Mouse (Mus musculus) forebrain, embryonic 14.5 days (tissue): ENCODE results near the gene Rad51b. TPM values are rescaled to one million over a fixed set of nuclear protein-coding genes. Genes with fewer than 3 reads are reported as not detected.

ENCODE experiments used
- ATAC-seq: fragments of 200-750 bp; cut with Nextera tagmentation; 2 replicates; pipeline ENCODE4 v1.8.0; 2017; ENCODE audit warnings: mild to moderate bottlenecking, moderate library complexity
- DNase-seq: peaks from one replicate; pipeline ENCODE4 v3.0.0-alpha.2; 2015; ENCODE audit warnings: low spot score
- H3K27ac ChIP-seq: fragments of 300-500 bp; sonication (generic); 2 replicates; pipeline ENCODE4 v1.5.1; 2014; ENCODE audit warnings: low read depth, mild to moderate bottlenecking, control low read depth, low read length, moderate library complexity
- H3K27me3 ChIP-seq: fragments of 300-500 bp; sonication (generic); replicated peaks from 2 replicates; pipeline ENCODE4 v1.6.1; 2014; ENCODE audit warnings: low read length, control low read depth, mixed read lengths; ENCODE audit not compliant: control insufficient read depth, insufficient read depth
- H3K36me3 ChIP-seq: fragments of 300-500 bp; sonication (generic); 2 replicates; pipeline ENCODE4 v1.6.1; 2014; ENCODE audit warnings: low read length, control low read depth; ENCODE audit not compliant: control insufficient read depth, insufficient read depth
- H3K4me1 ChIP-seq: fragments of 300-500 bp; sonication (generic); 2 replicates; pipeline ENCODE4 v1.6.1; 2014; ENCODE audit warnings: antibody characterized with exemption, low read length, control low read depth; ENCODE audit not compliant: control insufficient read depth, insufficient read depth
- H3K4me2 ChIP-seq: fragments of 300-500 bp; sonication (generic); 2 replicates; pipeline ENCODE4 v1.6.1; 2014; ENCODE audit warnings: mild to moderate bottlenecking, control low read depth, low read length
- H3K4me3 ChIP-seq: fragments of 300-500 bp; sonication (generic); 2 replicates; pipeline ENCODE4 v1.5.1; 2014; ENCODE audit warnings: low read depth, low read length, control low read depth
- H3K9ac ChIP-seq: fragments of 300-500 bp; sonication (generic); 2 replicates; pipeline ENCODE4 v1.6.1; 2014; ENCODE audit warnings: mild to moderate bottlenecking, low read length, control low read depth, moderate library complexity
- H3K9me3 ChIP-seq: fragments of 300-500 bp; sonication (generic); replicated peaks from 2 replicates; pipeline ENCODE4 v1.6.1; 2016; ENCODE audit warnings: low read length, control low read depth, mixed read lengths; ENCODE audit not compliant: control insufficient read depth
- WGBS: fragments of 180-500 bp; shearing (Covaris S2); extraction: QIAGEN DNeasy Blood & Tissue Kit; methylation state at CpG from one replicate; pipeline ENCODE4 v1.1.7; 2014; 5-methylcytosine and 5-hydroxymethylcytosine counted together
- polyA plus RNA-seq: library from polyadenylated mRNA; unstranded; fragments of >200 nt; fragmentation: Nextera tagmentation; extraction: Ambion mirVana; gene quantifications from 2 replicates; pipeline ENCODE4 v1.2.1, GENCODE M21; 2014

Rad51b gene
- polyA plus RNA-seq, 1 experiment from 2014 or later: 3.5 TPM

GRCm38 (mm10) chr12:79756352-79756751 is 459.3 kb downstream of the Rad51b start:
- H3K27me3 ChIP-seq: no peaks in the 10 kb centered on the region
- ATAC-seq (no peak), DNase-seq (no peak)
- peaks cover 12% of the 10 kb centered on the region for H3K4me1 ChIP-seq
- WGBS: 85% methylated on average over 5 of the region's 5 CpGs
- H3K9me3 ChIP-seq: no peaks in the 10 kb centered on the region
- no peak overlapping the region for H3K27ac ChIP-seq
- no peak overlapping the region for H3K4me3 ChIP-seq
- H3K4me2 ChIP-seq: no peak overlapping the region
- no peak overlapping the region for H3K9ac ChIP-seq
- no peaks in the 10 kb centered on the region for H3K36me3 ChIP-seq

DNA sequence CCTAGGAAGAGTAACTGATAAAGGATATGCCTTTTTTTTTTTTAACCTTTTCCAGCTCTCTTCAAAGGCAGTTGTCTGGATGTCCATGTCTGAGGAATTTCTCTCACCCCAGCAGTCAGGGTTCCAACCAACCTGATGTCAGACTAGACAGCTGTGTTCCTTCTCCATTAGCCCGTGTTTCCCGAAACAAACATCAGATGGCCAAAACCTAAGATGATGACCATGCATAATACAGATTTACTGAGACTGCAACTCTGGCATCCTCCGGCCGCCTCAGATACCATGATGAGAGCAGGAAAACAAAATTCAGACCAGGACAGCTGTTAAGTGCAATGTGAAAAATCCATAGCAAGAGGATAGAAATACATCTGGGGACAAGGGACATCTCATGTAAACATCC is 460.7 kb downstream of the Rad51b start:
- H3K27ac ChIP-seq: no peak overlapping the region
- no peaks in the 10 kb centered on the region for H3K27me3 ChIP-seq
- no peak overlapping the region for H3K9ac ChIP-seq
- WGBS: 94% methylated on average over 4 of the region's 4 CpGs
- H3K9me3 ChIP-seq: no peaks in the 10 kb centered on the region
- H3K4me3 ChIP-seq: no peak overlapping the region
- no peak overlapping the region for H3K4me2 ChIP-seq
- ATAC-seq (no peak), DNase-seq (no peak)
- no peaks in the 10 kb centered on the region for H3K36me3 ChIP-seq
- H3K4me1 ChIP-seq: no peaks in the 10 kb centered on the region

- no peaks in the 10 kb centered on the region for H3K36me3 ChIP-seq
- ATAC-seq: no peak
- no peak overlapping the region for H3K27ac ChIP-seq
- H3K9me3 ChIP-seq: no peaks in the 10 kb centered on the region
- no peaks in the 10 kb centered on the region for H3K27me3 ChIP-seq
- whole genome bisulfite sequencing: 74% methylated on average over 8 of the region's 8 CpGs
- H3K4me3 ChIP-seq: no peak overlapping the region
- no peak for DNase-seq
- no peak overlapping the region for H3K9ac ChIP-seq
- no peaks in the 10 kb centered on the region for H3K4me1 ChIP-seq
- H3K4me2 ChIP-seq: no peak overlapping the region
Observed at GRCm38 (mm10) chr12:79759180-79759902, 462.3 kb downstream of the Rad51b start.

DNA sequence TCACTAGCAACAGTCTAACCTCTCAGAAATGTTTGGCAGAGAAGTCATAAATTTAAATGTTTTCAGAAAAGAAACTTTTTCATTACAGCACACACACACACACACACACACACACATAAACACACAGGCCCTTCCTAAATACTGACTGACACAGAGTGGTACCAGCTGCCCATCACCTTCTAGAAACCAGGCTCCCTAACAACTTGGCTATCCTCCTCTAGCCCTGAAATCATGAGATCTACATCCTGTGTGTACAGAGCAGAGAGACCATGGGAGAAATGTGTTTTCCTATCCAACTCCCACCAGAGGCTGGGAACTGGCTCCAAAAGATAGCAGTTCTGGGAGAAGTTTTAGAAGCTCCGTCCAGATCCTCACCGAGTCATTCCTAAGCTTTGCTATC is 464.1 kb downstream of the Rad51b start:
- H3K4me3 ChIP-seq: no peak overlapping the region
- no peak overlapping the region for H3K27ac ChIP-seq
- DNase-seq: no peak
- H3K27me3 ChIP-seq: no peaks in the 10 kb centered on the region
- H3K4me1 ChIP-seq: no peaks in the 10 kb centered on the region
- 85% methylated on average over 2 of the region's 2 CpGs for WGBS
- no peak overlapping the region for H3K9ac ChIP-seq
- H3K36me3 ChIP-seq: no peaks in the 10 kb centered on the region
- H3K4me2 ChIP-seq: no peak overlapping the region
- ATAC-seq: no peak
- no peaks in the 10 kb centered on the region for H3K9me3 ChIP-seq

- ATAC-seq: no peak
- WGBS: 78% methylated on average over 2 of the region's 2 CpGs
Observed at GRCm38 (mm10) chr12:79762087-79762486, 465.0 kb downstream of the Rad51b start.

DNA sequence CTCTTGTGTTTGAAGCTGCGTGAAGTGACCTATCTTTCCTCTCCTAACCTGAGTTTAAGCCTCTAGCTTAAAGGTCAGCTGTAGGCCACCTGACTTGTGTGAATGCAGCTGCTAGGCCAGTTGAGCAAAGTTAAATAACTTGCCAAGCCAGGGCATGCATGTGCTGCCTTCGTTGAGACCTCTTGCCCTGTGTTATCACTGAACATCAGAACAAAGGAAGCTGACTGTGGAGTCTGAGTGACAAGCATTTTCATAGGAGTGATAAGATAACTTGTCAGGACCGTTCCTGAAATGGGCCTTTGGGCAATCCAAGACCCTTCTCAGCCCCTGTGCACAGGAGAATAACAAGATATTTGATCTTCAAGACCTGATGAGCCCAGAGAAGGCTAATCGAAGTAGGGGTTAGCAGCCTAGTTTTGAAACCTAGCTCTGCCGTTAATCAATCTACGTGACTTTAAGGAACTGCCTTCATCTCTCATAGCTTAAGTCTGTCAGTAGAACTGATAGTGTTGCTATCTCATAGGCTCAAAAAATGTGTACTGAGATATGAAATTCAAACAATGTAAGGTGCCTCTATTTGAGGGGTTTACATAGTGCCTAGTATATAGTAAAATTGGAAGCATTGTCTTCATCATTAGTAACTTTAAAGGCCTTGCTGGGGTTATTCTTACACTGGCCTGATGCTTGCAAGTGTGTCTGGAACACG is 465.6 kb downstream of the Rad51b start:
- H3K9me3 ChIP-seq: no peaks in the 10 kb centered on the region
- H3K27me3 ChIP-seq: no peaks in the 10 kb centered on the region
- H3K4me2 ChIP-seq: no peak overlapping the region
- H3K4me1 ChIP-seq: no peaks in the 10 kb centered on the region
- no peak overlapping the region for H3K9ac ChIP-seq
- WGBS: 89% methylated on average over 7 of the region's 7 CpGs
- H3K27ac ChIP-seq: no peak overlapping the region
- ATAC-seq (no peak), DNase-seq (no peak)
- no peak overlapping the region for H3K4me3 ChIP-seq
- H3K36me3 ChIP-seq: no peaks in the 10 kb centered on the region

More at GRCm38 (mm10) chr12:79762087-79762486, 465.0 kb downstream of the Rad51b start:
- H3K27ac ChIP-seq: no peak overlapping the region
- no peaks in the 10 kb centered on the region for H3K9me3 ChIP-seq
- no peaks in the 10 kb centered on the region for H3K27me3 ChIP-seq
- H3K4me1 ChIP-seq: no peaks in the 10 kb centered on the region
- DNase-seq: no peak
- H3K9ac ChIP-seq: no peak overlapping the region
- H3K4me3 ChIP-seq: no peak overlapping the region
- no peak overlapping the region for H3K4me2 ChIP-seq
- no peaks in the 10 kb centered on the region for H3K36me3 ChIP-seq

DNA sequence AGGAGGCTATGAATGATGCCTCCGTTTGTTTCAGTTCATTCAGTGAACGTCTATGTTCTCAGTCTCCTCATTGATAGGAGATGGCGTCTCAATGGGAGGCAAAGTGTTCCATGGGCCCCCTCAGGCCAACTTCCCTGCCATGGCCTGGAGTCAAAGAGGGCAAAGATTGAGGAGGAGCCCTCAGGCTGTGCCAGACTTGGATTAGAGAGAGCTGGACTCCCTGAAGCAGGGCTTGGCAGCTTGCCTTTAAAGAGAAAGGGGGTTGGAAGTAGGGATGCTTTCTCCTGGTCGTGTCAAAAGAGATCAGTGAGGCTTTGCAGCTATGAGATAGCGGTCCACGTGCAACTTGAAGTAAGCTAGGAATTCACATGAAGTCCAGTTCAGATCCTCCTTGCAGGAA is 469.0 kb downstream of the Rad51b start:
- no peak overlapping the region for H3K4me2 ChIP-seq
- H3K9ac ChIP-seq: no peak overlapping the region
- no peak overlapping the region for H3K27ac ChIP-seq
- no peaks in the 10 kb centered on the region for H3K36me3 ChIP-seq
- H3K27me3 ChIP-seq: no peaks in the 10 kb centered on the region
- H3K9me3 ChIP-seq: no peaks in the 10 kb centered on the region
- ATAC-seq: no peak
- whole genome bisulfite sequencing: 81% methylated on average over 6 of the region's 6 CpGs
- no peak for DNase-seq
- no peaks in the 10 kb centered on the region for H3K4me1 ChIP-seq
- no peak overlapping the region for H3K4me3 ChIP-seq

DNA sequence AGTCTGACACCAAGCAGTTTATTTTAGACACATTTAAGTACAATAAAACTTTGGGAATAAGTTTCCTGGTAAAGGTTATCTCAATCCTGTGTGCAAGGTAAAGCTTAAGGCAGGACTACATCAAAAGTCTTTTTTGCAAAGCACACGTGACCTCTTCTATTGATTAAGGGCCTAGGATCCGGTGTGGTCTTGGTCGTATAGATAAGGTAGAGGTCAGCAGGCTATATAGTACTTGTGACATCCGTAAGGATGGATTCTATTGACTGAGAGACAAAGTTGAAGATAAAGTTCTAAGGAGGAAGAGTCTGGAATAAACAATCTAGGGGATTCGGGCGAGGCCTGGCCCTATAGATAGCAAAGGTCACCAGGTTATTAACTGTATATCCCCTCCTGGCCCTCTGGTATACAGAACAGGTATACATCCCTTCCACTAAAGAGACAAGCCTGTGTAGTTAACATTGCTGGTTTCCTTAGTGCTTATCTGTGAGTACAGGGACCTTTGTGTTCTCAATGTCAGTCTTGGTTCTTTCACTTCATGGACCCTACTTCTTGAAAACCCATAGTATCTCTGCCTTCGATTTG is 471.8 kb downstream of the Rad51b start:
- Histone ChIP-seq H3K9me3 (no peaks in the 10 kb centered on the region), H3K4me2 (no peak overlapping the region), H3K4me3 (no peak overlapping the region), H3K36me3 (no peaks in the 10 kb centered on the region), H3K4me1 (no peaks in the 10 kb centered on the region), H3K27me3 (no peaks in the 10 kb centered on the region), H3K27ac (no peak overlapping the region), H3K9ac (no peak overlapping the region)
- ATAC-seq (no peak), DNase-seq (no peak)
- WGBS: 95% methylated on average over 7 of the region's 7 CpGs

- H3K4me3 ChIP-seq: no peak overlapping the region
- no peaks in the 10 kb centered on the region for H3K4me1 ChIP-seq
- no peak for ATAC-seq
- no peak for DNase-seq
- 90% methylated on average over 9 of the region's 9 CpGs for WGBS
- no peaks in the 10 kb centered on the region for H3K27me3 ChIP-seq
- no peaks in the 10 kb centered on the region for H3K9me3 ChIP-seq
- H3K4me2 ChIP-seq: no peak overlapping the region
- no peaks in the 10 kb centered on the region for H3K36me3 ChIP-seq
- H3K27ac ChIP-seq: no peak overlapping the region
- H3K9ac ChIP-seq: no peak overlapping the region
Observed at GRCm38 (mm10) chr12:79769763-79770162, 472.7 kb downstream of the Rad51b start.
